Mouse (Mus musculus) liver, adult 2 months (tissue): Measurements from ENCODE around the gene Sfxn3.

Source experiments
- CTCF ChIP-seq: fragments of 200-500 bp; IDR thresholded peaks from 2 replicates; pipeline ENCODE4 v1.5.1; 2011; ENCODE audit warnings: low read depth, low read length, control low read depth
- POLR2A ChIP-seq: fragments of 200-500 bp; IDR thresholded peaks from 2 replicates; pipeline ENCODE4 v1.6.1; 2011; ENCODE audit warnings: low read length, control low read depth; ENCODE audit not compliant: insufficient read depth; ENCODE audit errors: extremely low read depth

- no peak for TF ChIP-seq POLR2A
- no peak for TF ChIP-seq CTCF
These were observed 43.4 kb upstream of the Sfxn3 start for GRCm38 (mm10) chr19:45003740-45004516.
